Mouse (Mus musculus): ENCODE results near the gene Wnt1.
"Not testable (repeated sequence)": the region's sequence is repeated elsewhere in the genome, so short reads cannot be mapped to it uniquely, and the experiment has no call there.

Gene Wnt1

DNA sequence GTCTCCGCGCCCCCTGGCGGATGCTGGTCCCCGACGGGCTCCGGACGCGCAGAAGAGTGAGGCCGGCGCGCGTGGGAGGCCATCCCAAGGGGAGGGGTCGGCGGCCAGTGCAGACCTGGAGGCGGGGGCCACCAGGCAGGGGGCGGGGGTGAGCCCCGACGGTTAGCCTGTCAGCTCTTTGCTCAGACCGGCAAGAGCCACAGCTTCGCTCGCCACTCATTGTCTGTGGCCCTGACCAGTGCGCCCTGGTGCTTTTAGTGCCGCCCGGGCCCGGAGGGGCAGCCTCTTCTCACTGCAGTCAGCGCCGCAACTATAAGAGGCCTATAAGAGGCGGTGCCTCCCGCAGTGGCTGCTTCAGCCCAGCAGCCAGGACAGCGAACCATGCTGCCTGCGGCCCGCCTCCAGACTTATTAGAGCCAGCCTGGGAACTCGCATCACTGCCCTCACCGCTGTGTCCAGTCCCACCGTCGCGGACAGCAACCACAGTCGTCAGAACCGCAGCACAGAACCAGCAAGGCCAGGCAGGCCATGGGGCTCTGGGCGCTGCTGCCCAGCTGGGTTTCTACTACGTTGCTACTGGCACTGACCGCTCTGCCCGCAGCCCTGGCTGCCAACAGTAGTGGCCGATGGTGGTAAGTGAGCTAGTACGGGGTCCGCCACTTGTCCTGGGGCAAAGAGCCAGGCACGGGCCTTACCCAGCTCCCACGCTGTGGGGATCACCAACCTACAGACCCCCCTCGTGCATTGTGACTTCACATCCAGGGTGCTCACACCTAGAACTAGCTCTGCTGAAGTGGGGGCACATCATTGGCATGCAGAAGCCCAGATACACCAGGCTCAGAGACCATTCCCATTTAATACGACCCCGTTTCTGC is at the start of gene Wnt1:
TSS of gene Wnt1 (plus strand) at position 197 of the 875 bp plus-strand sequence.
- DNase-seq (ENCODE audit: low read depth, low spot score) = peak; percentile 57

DNA sequence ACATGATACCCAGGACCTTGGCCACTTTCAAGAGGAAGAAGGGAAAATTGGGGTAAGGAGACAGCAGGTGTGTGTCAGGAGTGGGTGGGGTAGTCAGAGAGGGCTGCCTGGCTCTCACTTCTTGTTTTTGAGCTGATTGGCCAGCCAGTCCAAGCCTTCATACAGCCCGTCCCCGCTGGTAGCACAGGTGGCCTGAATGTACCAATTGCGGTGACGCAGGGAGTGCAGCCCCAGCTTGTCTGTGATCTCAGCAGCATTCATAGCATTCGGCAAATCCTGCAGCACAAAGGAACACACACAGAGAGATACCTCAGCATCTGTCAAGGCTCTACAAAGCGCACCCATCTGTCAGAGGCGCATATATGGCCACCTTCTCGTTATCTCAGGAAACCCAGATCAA is 49.4 kb upstream of the Wnt1 start:
- DNase-seq (ENCODE audit: low read depth, low spot score) = no peak

DNA sequence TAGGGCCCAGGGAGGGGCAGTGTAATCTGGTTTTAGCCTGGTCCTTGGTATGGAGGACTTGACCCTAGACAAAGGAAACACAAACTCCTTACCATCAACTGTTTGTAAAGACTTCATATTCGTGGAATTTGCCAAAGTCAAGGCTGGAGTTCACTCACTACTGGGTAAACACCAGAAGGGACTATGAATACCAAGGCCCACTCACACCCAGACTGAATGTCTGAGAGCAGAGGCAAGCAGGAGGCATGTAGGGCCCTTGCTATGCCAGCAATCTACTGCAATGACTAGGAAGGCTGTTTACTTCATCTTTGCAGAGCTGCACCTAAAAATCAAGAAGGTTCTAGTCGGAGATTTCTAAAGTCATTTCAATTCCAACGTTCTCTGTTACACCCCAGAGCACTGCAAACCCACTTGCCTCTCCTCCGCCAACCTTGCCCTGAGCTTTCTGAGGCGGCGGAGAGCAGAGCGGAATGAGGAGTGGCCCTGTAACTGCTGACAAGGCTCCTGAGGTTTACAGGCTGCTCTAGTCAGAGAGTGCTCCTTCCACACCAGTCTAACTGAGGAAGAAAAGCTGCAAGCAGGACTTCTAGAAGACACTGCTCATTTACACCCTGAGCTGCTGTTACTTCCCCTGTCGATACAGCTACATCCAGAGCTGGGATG is 46.8 kb upstream of the Wnt1 start:
- DNase-seq (ENCODE audit: low read depth, low spot score) = no peak

DNA sequence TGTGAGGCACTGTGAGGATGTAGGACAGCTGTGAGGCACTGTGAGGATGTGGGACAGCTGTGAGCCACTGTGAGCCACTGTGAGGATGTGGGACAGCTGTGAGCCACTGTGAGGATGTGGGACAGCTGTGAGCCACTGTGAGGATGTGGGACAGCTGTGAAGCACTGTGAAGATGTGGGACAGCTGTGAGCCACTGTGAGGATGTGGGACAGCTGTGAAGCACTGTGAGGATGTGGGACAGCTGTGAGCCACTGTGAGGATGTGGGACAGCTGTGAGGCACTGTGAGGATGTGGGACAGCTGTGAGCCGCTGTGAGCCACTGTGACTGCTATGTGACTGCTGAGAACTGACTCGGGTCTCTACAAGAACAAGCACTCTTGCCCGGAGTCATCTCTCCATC is 45.8 kb upstream of the Wnt1 start:
- not testable (repeated sequence) for DNase-seq (ENCODE audit: low read depth, low spot score)

DNA sequence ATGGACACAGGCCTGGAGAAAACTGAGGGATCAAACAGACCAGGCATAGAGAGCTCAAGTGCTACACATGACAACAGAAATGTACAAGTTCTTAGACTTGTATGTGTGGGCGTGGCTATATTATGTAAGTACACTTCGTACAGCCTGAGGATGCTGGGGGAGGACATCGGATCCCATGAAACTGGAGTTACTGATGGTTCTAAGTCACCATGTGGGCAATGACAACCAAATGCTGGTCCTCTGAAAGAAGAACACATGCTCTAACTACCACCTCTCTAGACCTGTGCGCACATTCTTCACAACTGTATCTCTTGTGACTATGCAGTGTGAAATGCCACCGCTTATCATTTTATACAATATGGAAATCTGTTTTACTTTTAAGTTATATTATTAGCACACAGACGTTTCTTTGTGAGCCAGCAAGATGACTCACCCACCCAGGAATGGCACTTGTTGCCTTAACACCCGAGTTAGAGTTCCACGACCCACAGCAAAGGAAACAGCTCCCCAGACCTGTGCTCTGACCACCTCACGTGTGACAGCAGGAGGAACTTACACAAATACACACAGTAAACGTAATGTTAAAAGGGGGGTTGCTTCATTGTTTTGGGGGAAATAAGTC is 43.2 kb upstream of the Wnt1 start:
- no peak for DNase-seq (ENCODE audit: low read depth, low spot score)

DNA sequence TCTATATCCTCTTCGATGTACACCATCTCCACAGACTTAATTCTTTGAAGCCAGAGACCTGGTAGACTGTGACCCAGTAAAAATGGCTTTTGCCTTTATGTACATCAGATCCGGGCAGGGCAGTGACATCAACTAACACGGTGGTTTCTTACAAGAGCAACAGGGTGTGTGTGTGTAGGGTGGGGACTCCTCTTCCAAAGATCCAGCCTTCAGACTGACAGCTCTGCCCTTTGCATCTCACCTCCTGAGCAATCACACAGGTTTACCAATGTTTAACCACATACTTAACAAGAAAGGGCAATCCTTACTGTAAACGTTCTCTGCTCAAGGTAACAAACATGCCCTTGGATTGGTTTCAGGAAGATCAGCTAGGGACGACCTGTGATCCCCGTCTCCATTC is 42.4 kb upstream of the Wnt1 start:
- no peak for DNase-seq (ENCODE audit: low read depth, low spot score)

DNA sequence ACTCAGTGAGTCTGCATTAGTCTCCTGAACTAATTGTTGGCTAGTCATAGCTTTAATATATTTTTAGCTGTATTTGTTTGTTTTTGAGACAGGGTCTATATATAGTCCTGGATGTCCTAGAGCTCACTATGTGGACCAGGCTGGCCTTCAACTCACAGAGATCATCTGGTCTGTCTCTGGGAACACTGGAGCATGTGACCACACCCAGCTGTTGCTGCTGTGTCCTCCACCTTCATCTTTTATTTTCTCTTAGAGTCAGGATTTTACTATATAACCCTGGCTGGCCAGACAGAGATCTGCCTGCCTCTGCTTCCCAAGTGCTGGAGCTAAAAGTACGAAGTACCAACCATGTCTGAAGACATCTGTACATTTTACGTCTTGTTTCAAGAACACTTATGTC is 40.6 kb upstream of the Wnt1 start:
- DNase-seq (ENCODE audit: low read depth, low spot score) = no peak

DNA sequence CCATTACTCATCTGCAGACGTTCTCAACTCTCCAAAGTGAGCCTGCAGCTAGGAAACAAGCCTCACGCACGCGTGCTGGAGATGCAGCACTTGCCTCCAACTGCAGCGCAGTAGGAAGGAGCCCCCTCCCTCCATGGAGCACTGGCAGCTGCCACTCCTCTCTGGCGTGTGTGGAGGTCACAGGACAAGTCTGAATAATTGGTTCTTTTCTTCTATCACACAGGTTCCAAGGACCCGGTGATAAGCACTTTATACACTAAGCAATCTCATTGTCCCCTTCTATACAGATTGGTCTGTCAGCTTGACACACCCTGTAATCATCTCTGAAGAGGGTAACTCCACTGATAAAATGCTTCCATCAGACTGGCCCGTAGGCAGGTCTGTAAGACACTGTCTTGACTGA is 36.6 kb upstream of the Wnt1 start:
- peak; percentile 51 for DNase-seq (ENCODE audit: low read depth, low spot score)

DNA sequence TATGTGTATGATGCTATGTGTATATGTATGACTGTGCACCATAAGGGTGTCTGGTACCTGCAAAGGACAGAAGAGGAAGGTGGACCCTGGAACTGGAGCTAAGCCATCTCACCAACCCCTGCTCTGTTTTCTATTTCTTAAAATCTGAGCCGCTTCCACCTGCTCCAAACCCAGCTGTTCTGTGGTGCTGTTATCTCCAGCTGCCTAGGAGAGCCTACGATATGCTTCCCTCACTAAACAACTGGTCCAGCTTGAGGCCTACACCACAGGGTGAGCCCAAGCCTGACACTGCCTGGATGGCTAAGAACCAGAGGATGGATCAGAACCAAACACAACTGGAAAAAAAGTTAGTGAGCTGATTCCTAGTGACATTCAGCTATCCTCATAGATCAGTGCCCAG is 35.5 kb upstream of the Wnt1 start:
- DNase-seq (ENCODE audit: low read depth, low spot score) = no peak

DNA sequence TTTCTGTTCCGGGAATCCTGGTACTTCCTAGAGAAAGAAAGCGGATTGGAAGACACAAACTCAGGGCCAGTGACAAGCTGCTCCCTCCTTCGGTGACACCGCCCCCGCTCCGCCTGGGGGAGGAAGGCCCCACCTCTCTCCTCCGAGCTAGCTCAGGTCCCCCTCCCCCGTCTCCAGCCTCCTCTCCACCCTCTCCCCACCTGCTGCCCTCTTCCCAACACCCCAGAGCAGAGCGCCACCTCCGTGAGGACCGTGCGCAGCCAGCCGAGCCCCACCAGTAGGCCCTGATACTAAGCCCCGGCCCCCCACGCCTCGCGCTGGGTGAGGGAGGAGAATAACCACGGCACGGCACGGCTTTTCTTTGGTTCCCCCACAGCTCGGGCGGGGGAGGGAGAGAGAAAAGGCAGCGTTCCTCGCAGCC is 27.4 kb upstream of the Wnt1 start:
- DNase-seq (ENCODE audit: low read depth, low spot score) = peak; percentile 93

DNA sequence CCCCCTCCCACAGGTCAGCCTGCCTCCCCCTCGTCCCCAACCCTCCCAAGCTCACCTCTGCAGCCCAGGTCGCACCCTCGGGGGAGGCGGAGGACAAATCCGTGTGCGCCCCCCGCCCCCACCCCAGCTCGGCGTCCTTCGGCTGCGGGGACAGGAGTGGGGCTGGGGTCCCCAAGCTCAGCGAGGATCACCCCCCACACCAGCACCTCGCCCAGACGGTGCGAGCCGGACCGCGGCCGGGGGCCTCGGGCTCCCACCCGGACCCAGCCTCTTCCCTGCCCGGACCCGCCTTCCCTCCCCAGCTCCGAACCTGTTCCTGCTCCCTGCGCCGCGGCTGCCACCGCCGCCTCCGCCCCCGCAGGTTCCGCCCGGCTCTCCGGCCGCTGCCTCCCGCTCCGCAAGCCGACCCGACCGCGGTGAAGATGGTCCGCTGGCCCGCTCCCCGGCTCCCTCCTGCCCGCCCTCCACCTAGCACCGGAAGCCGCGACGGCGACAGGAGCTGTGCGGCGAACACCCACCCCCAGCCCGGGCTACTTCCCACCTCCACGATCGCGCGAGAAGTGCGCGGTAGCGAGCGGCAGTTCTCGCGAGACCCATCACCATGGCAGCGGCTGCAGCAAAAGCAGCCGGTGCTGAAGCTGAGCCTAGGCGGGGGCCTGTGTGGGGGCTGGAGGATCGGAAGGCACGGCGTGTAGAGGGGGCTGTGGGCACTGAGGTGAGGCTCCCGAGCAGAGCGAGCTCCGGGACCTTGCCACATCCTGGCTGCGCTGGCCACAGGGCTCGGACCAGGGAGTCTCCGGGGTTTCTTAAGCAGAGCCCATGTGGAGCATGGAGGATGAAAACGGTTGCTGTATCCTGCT is 26.8 kb upstream of the Wnt1 start, which contains the start of gene Arf3:
TSS of gene Arf3 (minus strand) at position 545 of the 860 bp plus-strand sequence.
- peak; percentile 94 for DNase-seq (ENCODE audit: low read depth, low spot score)

DNA sequence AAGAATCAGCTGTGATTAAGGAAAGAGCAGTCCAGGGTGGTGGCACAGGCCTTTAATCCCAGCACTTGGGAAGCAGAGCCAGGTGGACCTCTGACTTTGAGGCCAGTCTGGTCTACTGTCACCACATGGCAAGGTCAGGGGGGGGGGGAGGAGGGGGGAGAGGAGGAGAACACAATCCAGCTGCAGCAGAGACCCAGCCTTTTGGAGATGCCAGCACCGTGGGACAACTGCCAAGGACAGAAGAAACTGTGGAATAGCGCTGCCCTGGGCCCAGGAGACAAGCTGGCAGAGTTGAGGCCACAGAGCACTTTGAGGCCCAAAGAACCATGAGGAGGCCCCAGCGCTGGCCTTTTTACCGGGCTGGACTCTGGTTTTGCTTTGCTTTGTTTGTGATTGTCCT is 23.7 kb upstream of the Wnt1 start:
- no peak for DNase-seq (ENCODE audit: low read depth, low spot score)

DNA sequence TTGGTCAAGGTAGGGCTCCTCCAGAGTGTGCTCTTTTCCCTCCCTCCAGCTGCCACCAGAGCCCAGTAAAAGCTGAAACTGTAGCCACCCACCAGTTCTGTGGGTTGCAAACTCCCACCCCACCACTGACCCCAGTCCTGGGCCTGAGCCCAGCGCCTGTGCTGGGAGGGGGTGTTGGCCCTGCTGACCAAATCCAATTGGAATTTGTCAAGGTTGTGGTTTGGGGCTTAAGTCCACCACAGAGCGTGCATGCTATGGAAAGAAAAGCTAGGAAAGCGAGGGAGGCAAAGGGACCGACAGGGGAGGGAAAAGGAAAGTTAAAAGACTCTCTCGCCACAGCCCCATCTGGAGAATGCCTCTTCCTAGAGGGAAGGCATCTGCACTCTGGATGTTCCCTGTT is 21.4 kb upstream of the Wnt1 start:
- DNase-seq (ENCODE audit: low read depth, low spot score) = no peak

DNA sequence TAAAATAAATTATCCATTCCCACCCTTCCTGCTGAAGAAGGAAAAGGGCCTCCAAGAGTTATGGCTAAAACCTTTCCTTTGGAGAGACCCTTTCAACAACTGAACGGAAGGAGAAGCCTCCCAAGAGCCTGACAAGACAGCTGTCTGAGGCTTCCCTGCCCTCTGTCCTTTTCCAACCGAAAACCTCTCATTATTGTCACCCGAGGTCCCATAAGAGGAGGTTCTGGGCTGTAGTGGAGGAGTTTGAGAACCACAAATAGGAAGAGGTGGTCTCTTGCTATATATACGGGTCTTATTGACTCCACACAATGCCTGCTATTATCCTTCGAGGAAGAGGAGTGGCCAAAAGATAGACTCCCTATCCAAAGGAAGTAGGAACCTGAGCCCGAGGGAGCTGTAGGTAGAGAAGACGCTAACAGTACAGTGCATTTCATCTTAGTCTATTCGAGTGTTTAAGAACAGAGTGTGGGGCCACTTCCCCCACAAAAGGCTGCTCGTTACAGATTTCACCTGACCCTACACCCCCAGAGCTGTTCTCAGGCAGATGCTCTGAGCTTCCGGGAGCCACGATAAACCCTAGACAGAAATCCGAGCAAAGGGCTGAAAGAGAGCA is 17.7 kb upstream of the Wnt1 start:
- no peak for DNase-seq (ENCODE audit: low read depth, low spot score)

DNA sequence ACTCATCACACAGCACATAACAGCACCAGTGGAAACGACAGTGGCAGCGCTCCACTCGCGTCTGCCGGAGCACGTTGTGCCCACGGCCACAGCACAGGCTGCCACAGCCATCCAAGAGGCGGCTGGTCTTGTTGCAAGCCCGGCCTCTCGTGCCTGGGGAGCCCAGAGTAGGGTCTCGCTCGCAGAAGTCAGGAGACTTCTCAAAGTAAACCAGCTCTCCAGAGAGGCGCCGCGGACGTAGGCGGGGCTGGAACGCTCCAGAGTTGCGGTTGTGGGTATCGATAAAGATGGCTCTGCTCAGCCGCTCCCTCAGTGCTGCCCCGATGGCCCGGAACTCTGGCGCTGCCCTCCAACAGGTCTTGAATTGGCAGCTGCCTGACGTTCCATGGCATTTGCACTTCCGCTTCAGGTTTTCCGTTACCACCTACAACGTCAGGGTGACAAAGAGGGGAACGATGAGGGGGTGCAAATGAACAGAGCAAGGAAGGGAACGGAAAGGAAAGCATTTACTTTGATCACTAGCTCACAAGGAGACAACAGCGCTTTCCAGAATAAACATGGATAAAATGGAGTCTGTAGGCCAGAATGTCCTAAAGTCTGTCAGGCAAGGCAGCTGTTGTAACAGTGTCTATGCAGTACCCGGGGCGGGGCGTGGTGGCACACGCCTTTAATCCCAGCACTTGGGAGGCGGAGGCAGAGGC is 17.0 kb upstream of the Wnt1 start:
- peak; percentile 47 for DNase-seq (ENCODE audit: low read depth, low spot score)

DNA sequence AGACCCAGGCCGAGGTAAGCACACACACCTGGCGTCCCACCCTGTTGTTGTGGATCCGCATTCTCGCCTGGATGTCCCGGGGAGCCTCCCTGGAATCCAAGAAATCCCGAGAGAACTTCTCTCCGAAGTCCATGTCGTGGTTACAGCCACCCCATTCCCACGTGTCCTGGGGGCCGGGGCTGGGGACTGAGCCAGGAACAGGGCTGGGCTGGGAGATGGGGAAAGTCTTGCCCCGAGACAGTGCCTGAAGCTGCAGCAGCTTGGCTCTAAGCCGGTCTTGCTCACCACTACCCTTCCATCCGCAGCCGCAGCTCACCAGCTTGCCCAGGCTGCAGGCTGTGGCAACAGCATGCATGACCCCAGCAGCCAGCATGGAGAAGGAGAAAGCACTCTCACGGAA is 15.6 kb upstream of the Wnt1 start:
- no peak for DNase-seq (ENCODE audit: low read depth, low spot score)

DNA sequence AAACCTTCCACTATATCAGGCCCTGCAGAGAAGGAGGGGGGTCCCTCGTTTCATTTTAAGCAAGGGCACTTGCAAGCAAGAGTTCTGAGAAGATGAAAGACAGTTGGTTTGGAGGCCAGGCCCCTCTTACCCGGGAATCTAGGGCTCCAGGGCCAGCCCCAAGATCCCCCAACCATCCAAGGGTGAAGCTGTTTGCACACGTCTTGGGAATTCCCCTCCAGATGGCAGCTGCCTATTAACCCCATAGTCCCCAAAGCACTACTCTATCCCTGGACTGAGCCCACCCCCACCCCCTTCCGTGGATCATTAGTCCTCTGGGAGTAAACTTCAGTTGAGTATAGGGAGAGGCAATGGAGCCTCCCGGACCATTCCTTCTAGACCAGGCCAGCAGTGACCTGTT is 14.1 kb upstream of the Wnt1 start:
- DNase-seq (ENCODE audit: low read depth, low spot score) = no peak

DNA sequence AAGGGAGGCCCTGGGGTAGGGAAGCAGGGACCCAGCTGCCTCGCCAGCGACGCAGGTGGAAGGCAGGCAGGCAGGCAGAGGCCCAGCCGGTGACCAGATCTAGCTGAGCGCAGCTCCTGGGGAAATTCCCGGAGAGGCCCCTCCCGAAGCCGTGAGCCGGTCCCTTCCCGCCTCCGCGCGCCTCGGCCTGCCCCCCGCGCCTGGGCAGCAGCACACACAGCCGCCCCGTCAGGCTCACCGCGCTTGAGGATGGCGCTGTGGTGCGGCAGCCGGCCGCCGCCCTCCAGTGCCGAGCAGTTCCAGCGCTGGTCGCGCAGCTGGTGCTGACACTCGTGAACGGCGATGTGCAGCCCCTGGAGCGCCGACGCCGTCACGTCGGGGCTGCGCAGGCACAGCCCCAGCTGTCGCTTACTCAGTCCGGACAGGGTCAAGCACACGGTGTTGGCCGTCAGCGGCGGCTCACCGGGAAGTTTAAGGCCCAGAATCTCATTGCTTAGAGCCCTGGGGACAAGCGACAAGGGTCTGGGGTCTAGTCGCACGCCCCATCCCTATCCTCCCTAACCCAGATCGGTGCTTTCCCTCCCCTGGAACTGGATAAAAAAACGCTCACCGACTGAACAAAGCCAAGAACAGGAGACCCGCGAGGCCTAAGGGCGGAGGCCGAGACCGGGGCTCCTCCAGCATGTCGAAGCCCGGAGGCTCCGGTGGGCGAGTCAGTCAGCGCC is 13.2 kb upstream of the Wnt1 start:
- no peak for DNase-seq (ENCODE audit: low read depth, low spot score)

DNA sequence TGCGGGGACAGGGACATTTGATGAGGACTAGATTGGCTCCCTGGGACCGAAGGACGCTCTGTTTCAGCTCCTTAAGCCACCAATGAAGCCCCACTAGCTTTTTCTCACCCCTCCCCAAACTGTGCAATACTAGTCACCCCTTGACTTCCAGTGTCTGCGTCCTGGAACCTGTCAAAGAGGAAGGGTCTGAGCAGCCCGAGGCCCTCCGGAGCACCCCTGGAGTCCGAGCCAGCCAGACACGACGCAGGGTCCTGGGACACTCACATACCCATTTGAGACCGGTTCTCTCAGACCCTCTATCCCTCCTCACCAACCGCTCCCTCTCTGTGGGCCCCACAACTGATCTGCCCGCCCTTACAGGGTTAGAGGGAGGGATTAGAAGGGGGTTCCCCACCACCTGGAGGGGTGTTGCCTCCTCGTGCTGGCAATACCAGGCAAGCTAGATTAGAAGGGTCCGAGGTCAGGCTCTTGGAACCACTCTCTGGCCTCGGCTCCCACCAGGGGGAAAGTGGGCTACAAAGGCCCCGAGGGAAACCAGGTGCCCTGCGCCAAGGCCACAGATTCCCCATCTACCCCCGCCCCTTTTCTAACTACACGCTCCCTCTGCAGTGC is 12.5 kb upstream of the Wnt1 start:
- DNase-seq (ENCODE audit: low read depth, low spot score) = no peak

DNA sequence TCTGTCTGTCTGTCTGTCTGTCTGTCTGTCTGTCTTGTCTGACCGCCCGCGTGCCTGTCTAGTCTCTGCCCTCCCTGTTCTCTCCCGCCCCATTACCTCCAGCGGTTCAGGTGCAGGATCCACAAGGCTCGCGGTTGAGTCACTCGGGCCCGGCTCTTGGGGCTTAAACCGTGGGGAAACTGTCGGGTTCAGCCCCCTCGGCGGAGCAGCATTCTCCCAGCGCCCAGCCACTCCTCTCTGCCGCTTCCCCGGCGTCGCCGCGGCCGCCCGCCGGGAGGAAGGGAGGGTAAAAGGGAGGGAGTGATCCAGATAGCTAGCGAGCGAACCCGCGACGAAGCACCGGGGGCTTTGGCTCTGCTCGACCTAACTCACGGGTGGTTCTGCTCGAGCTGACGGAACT is 11.9 kb upstream of the Wnt1 start, which contains the start of gene Wnt10b:
TSS of gene Wnt10b (minus strand) at position 389 of the 400 bp plus-strand sequence.
- no peak for DNase-seq (ENCODE audit: low read depth, low spot score)

Measured in R1 (cell line).